Mouse (Mus musculus) thymus, postnatal 25 days (tissue): Measurements from ENCODE around the gene Tbx10.
"Not testable (repeated sequence)": the region's sequence is repeated elsewhere in the genome, so short reads cannot be mapped to it uniquely, and the experiment has no call there.

Experiments used
- DNase-seq: peaks from one replicate; pipeline ENCODE4 v3.0.0; 2022

Gene Tbx10

DNA sequence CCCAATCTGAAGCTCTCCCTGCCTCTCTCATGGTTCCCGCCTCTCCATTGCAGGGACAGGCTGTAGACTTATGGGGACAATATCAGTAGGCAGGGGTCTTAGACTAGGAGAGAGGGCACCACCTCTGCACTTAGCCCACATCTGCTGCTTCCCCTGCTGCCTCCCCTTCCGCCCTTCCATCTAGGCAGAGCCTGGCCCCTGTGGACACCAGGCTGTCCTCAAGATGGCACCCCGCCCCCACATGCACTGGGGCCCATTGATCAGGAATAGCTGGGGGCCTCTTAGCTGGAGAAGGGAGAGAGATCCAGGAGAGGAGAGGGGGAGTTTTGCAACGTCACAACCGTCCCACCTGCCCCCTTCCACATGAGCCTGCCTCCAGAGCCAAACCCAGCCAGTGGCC lies at the start of gene Tbx10:
Tbx10 (plus strand) TSS at position 337 of the 400 bp plus-strand sequence.
- DNase-seq: no peak

DNA sequence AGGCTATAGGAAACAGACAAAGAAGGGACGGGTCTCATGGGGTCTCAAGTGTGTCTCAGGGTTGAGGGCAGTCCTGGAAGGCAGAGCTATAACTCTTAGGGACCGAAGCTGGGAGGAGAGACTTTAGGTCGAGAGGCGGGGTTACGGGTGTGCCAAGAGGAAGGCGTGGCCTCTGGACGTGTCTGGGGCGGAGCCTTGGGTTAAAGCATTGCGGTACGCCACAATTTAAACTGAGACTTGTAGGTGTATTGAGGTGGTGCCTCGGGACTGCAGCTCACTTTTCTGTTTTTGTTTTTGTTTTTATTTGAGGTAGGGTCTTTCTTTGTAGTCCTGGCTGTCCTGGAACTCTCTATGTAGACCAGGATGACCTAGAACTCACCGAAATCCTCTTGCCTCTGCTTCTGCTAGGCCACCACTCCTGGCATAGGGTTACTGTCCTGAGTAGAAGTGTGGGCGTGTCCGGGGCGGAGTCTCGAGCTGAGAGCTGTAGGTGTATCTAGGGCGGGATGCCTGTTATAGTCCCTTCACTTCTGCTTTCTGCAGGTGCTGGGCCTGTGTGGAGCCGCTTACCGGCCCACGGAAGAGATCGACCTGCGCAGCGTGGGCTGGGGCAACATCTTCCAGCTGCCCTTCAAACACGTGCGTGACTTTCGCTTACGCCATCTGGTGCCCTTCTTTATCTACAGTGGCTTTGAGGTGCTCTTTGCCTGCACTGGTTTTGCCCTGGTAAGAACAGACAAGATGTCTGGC lies 49.4 kb upstream of the Tbx10 start:
- peak; percentile 64 for DNase-seq

DNA sequence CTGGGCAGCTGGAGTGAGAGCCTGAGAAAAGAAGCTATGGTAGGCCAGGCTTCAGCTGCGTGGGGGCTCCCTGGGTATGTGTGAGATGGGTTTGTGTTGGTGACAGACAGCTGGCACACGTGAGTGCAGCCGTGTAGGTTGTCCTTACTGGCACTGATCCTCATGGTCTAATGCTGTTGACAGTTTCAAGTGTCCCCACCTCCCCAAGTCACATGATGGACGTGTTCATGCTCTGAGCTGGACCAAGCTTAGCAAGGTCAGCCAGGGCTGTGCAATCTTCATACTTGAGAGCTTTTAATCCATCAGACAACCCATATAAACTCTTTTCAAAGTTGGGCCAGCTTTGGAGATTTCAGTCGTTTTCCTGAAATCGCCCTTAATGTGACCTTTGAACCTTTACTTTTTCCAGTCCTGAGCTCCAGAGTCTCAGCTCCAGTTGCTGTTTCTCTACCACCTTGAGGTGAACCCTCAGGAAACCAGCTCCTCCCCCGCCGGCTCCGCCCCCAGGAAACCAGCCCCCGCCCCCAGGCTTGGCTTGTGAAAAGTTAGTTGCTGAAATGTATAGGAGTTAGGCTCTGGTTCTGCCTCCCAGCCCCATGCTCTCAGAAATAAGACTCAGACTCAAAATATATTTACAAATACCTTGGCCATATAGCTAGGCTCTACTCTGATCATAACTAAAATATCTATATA lies 46.5 kb upstream of the Tbx10 start:
- peak; percentile 78 for DNase-seq

DNA sequence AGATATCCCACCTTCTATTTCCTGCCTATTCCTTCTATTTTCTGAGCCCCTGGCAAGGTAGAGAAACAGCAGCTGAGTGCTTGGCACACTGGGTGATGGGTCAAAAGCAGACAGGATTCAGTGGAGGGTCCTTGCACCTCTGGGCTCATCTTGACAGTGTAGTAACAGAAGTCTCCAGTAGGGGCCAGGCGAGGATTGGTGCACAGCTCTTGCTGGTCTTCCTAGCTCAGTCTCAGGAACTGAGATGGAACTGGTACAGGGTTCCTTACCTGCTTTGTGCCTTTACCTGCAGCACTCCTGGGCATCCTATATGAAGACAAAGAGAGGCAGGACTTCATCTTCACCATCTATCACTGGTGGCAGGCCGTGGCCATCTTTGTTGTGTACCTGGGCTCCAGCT lies 45.8 kb upstream of the Tbx10 start:
- peak; percentile 79 for DNase-seq

DNA sequence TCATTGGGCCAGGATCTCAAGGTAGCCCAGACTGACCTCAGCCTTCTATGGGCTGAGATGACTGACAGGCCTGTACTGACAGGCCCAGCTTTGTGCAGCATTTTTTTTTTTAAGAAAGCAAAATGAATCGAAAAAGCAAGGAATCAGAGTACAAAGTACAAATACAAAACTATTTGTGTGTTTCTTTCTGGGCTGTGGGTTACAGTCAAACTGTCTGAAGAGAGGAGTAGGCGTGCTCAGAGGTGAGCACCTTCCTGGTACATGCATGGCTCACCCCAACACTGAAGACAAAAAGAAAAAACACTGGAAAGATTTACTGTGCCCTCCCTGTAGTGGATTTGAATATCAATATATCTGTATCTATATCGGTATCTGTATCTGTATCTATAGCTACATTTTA lies 44.7 kb upstream of the Tbx10 start:
- no peak for DNase-seq

DNA sequence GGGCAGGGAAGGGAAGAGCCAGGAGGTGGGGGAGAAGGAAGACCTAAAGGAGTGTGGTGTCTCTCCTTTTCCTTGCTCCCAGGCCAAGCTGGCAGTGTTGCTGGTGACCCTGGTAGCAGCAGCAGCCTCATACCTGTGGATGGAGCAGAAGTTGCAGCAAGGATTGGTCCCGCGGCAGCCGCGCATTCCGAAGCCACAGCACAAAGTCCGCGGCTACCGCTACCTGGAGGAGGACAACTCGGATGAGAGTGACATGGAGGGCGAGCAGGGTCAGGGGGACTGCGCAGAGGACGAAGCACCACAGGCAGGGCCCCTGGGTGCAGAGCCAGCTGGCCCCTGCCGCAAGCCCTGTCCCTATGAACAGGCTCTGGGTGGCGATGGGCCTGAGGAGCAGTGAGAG lies 44.0 kb upstream of the Tbx10 start:
- no peak for DNase-seq

DNA sequence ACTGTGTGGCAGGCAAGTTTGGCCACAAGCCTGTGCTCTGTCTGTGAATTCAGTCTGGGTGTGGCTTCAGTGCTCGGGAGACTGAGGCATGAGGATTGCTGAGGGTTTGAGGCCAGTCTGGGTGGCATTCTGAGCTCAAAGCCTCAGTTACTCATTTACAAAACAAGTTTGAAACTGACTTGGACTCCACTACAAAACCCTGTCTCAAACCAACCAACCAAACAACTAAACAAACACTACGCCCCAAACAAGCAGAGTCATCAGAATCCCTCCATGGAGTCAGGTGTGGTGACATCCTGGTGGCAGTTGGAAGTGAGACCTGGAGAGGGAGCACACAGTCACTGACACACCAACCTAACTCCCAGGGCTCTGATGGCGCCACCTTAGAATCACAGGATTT lies 42.2 kb upstream of the Tbx10 start:
- no peak for DNase-seq

DNA sequence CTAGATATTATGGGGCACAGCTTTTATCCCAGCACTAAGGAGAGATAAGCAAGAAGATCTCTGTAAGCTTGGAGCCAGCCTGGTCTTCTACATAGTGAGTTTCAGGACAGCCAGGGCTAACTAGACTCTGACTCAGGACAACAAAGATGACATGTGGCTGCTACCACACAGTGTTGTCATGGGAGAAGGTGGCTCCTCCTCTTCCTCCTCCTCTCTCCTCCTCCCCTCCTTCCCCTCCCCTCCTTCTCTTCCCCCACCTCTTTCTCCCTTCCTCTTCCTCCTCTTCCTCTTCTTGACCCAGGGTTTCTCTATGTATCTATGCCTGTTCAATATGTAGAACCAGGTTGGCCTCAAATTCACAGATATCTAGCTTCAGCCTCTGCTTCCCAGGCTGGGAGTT lies 41.1 kb upstream of the Tbx10 start:
- DNase-seq: no peak

DNA sequence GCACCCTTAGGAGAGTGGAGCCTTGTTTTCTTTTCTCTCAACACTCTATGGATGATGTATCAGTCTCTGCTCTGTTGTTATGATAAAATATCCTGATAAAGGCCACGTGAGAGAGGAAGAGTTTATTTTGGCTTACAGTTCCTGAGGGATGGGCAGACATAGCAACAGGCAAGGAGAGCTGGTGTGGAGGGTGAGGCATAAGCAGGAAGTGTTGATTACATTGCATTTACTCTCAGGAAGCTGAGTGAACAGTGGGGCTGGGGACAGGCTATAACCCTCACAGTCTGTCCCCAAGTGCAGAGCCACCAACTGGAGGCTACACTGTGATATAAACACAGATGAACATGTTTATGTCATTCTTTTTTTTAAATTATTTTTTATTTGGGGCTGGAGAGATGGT lies 40.5 kb upstream of the Tbx10 start:
- no peak for DNase-seq

DNA sequence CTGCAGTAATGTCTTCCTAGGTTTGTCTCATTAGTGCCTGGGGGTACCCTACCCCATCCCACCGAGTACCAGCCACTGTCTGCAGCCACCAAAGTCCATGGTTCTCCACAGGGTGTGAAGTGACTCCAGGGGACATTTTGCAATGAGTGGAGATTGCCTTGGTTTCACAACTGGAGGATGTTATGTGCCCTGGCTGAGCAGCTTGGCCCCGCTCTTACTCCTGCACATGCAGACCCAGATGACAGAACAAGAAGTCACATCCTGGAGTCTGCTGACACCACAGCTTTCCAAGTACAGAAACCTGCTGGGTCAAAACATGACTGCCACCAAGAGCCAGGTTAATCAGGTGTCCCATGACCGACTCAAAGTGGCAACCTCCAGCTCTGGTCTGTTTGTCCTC lies 37.5 kb upstream of the Tbx10 start:
- no peak for DNase-seq

DNA sequence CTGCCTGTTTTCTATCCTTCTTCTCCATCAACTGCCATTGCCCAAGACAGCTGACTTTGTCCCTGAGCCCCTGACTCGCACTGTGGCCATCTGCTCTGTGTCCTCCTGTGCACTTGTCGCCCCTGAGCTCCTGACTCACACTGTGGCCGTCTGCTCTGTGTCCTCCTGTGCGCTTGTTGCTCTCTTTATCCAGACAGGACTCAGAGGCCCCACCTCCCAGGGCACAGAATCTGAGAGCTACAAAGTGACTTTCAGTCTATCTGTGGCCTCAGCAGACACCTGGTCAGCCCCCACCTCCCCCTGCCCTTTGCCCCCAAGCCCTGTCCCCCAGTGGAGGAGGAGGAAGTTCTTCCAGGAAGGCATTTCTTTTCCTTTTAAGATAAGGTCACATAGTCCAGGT lies 36.7 kb upstream of the Tbx10 start:
- no peak for DNase-seq

DNA sequence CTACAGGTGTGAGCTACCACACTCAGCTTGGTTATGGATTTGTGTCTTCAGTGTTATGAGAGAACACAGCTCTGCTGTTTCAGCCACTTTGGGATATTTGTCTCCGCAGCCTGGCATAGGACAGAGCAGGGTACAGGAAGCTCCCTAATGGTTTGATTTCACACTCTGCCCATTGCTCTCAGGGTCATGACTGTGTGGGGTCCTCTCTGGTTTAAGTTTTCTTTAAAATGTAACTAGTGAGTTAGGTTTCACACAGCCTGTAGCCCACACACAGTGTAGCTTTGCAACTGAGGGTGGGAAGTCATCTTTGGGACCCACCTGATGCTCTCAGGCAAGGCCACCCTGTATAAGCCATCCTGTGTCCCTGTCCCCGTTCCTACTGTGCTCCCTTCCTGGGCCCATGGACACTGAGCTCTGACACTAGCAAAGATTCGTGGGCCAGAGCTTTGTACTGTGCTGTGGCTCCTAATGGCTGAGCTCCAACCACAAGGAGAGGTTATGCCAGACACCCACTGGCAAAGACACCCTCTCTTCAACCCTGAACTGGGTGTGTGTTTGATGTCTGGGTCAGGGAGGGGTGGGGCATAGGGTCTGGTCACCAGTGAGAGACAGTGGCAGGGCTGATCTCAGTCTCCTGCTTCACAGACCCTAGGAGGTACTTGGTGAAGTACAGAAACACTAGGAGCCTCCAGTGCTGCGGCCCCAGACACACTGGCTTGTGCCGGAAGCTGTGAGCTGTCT lies 35.1 kb upstream of the Tbx10 start:
- not testable (repeated sequence) for DNase-seq

DNA sequence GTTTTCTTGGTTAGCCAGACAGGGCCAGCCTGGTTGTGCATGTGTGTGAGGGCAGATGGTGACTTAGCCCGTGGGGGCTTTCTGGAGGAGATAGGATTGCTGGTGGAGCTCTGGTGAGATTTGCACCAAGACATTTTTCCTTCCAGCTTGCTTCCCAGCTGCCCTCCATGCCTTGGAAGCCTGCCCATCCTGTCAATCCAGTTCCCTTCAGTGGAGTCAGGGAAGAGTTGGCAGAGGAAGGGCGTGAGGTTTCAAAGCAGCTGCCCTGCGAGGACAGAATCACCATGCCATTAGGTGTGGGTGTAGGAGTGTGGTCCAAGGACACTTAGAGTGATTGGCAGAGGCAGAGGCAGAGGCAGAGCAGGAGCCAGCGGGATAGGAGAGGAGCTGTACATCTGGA lies 34.1 kb upstream of the Tbx10 start, which contains the start of gene Aldh3b3:
Aldh3b3 (plus strand) TSS at position 176 of the 400 bp plus-strand sequence.
- no peak for DNase-seq

DNA sequence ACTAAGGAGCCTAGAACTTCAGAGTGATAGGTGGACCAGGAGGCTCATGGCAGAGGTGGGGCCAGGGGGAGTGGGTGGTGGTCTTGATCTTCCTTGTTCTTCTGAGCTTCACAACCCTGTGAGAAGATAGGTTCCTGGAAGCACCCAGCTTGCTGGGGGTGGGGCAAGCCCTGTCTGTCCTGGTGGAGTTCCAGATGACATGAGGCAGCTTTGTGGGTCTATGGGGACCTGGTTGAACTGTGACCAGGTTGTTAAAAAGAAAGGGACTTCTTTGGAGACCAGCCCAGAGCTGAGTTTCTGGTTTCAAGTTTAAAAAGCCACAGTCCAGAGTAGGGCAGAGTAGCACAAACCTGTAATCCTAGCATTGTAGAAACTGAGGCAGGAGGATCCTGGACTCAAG lies 33.5 kb upstream of the Tbx10 start:
- no peak for DNase-seq

DNA sequence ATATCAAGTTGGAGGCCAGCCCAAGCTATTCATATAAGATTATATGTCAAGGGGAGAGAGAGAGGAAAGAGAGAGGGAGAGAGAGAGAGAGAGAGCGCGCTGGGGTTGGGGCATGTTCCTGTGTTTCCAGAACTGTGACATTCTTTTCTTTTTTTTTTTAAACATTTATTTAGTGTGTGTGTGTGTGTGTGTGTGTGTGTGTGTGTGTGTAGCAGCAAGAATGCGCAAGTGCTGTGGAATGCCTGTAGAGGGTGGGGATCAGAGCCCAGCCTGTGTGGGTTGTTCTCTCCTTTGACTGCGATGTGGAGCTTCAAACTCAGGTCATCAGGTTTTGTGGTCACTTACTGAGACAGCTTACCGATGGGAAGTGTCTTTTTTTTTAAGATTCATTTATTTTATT lies 32.3 kb upstream of the Tbx10 start:
- no peak for DNase-seq

DNA sequence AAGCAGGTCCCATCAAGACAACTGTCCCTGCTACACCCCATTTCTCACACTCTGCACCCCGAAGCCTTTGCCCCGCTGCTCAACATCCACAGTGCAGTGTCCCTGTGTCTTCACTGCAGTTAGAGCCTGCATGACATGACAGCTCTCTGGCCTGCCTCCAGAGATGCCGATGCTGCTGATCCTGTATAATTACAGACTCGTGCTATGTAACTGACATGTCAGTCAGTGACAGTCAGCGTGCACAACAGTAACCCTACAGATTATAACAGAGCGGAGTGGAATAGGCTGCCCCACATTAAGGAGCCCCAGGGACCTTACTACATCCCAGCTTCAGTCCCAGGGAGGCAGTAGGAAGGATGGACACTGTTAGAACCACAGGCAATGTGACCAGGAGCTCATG lies 30.7 kb upstream of the Tbx10 start:
- DNase-seq: not testable (repeated sequence)

DNA sequence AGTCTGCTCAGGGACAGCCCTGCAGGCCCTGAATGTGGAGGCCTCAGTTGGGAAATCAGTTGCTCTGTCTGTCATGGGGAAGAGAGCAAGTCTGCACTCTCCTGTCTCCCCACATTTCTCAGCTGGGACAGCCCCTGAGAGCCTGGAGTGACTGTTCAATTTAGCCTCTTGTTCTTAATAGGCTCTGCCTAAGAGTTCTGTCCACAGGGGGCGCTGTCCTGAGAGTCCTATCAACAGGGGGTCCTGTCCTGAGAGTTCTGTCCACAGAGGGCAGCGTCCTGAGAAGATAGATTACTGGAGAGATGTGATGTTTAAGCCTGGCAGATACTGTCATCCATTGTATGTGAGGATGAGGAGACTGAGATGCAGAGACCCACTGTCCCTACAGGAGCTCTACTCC lies 30.1 kb upstream of the Tbx10 start:
- no peak for DNase-seq

DNA sequence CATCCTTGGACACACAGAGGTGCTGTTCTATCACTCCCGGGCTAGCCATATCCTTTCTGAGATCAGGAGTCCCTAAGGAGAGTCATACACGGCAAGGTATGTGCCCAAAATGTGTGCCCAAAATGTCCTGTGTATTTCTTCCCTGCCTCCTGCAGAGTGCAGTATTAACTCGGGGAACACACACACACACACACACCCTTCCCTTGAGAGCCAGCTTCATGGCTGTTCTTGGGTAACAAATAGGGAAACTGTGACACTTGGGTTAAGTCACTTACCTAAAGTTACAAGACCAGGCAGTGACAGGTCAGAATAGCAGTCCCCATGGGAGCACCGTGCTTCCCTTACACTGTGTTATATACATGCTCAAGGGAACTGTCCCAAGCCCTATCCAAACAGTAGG lies 28.5 kb upstream of the Tbx10 start:
- DNase-seq: no peak

DNA sequence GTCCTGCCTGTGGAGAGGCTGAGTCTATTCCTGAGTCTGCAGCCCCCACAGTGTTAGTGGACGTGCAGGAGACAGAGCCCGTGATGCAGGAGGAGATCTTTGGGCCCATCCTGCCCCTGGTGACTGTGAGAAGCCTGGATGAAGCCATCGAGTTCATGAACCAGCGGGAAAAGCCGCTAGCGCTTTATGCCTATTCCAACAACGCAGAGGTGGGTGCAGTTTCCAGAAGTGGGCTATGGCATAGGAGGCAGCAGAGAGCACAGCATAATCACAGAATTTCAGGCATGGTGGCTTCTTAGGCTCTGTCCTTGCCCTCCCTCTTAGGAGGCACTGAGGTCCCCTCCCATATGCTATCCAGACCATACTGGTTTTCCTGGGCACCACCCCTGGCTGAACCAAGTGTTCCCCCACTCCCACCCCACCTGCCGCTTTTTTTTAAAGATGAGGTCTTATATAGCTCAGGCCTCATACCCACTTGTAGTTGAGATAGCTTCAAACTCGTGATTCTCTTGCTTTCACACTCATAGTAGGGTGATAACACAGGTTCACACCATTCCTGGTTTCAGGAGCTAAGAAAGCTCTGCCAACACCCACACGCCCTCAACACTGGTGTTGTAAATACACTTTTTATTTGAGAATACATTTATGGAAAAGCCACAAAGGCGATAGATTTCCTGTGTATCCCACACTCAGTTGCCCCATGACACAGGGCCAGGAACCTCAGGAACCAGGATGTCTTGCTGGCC lies 26.0 kb upstream of the Tbx10 start:
- no peak for DNase-seq

DNA sequence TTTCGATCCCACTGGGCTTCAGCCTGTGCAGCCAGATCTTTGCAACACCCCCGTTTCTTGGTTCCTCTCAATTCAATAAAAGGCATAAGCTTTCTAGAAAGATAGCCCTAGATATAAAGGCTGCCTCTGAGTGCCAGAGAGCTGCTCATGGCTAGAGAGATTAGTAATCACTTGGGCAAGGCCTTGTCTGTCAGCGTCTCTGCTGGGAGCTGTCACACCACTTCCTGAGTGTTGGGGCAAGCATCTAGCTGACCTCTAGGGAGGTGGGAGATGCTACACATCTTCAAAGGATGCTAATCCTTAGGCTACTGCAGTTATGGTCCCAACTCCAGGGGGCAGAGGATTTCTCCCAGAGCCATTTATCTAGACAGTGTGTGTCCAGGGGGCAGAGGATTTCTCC lies 25.3 kb upstream of the Tbx10 start:
- no peak for DNase-seq

DNA sequence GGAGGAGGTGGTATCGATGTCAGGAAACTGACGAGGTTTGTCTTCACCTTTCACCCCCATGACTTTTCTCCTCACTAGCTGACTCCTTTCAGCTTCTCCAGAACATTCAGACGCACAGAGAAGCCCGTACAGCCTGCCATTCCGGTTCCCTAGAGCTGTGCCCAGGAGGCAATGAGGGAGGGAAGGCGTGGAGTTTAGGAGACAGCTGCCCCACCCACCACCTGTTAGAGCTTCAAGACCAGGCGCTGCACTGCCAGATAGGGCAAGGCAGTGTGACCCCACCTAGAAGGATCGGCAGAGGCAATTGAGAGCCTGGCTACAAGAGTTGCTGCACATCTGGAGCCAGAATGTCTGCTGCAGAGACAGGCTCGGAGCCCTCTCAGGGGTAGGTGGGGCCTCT lies 20.3 kb upstream of the Tbx10 start, which contains the start of gene Aldh3b2:
Aldh3b2 (plus strand) TSS at position 100 of the 400 bp plus-strand sequence.
- DNase-seq: no peak

DNA sequence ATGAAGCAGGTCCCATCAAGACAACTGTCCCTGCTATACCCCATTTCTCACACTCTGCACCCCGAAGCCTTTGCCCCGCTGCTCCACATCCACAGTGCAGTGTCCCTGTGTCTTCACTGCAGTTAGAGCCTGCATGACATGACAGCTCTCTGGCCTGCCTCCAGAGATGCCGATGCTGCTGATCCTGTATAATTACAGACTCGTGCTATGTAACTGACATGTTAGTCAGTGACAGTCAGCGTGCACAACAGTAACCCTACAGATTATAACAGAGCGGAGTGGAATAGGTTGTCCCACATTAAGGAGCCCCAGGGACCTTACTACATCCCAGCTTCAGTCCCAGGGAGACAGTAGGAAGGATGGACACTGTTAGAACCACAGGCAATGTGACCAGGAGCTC lies 17.9 kb upstream of the Tbx10 start:
- not testable (repeated sequence) for DNase-seq

DNA sequence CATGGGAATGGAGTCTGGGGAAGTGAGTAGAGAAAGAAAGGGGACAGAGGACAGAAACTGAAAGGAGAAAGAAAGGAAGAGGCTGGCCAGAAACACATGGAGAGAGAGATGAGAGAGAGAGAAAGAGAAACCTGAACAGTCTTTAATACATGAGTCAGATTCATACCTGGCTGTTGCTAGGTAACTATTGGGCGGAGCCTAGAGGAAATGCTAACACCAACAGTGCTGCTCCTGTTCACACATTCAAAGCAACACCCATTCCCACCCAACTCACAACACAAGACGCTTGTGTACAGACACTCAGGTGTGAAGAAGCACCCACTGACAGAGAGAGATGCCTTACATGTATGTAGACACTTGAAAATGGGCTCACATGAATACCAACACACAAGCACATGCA lies 16.7 kb upstream of the Tbx10 start:
- DNase-seq: no peak
